Mouse (Mus musculus): Measurements from ENCODE around the gene Ankrd33b.
A peak's percentile ranks its signal among the peaks of the same experiment; 100 is the strongest.

Ankrd33b gene

DNA sequence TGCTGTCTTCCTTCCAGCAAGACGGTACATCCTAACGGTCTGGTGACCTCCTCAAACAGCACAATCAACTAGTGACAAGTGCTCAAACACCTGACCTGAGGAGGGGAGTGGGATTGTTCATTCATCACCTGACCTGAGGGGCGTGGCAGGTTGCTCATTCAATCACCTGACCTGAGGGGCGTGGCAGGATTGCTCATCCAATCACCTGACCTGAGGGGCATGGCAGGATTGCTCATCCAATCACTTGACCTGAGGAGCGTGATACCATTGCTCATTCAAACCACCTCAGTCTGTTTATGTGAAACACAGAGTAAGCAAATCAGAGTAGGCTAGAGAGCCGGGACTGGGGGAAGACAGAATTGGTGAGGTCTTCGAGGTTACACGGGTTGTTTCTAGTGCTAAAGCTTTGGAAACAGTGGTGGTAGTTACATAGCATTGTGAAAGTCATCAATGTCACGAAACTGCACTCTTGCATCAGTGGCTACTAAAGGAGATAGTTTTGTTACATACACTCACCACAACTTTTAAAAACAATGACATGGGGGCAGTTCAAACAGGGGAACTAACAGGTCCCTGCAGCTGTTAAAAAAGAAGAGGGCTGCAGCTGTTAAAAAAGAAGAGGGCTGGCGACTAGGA is 28.8 kb downstream of the Ankrd33b start:
- no peak for DNase-seq (ENCODE audit: low spot score in 2 of 2)

DNA sequence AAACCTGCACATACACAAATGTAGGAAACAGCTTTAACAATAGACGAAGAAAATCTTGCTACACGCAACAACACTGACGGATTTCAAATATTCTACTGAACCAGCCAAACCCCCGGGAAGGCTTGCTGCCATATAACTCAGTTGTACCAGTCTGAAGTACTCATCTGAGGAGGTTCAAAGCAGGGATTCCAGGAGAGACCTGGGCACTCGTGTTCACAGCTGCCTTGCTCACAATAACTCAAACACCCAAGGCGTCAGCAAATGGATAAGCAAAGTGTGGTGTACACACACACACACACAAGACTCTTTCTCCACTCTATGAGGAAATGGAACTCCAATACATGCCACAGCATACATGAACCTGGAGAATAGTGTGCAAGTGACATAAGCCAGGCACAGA is 29.5 kb downstream of the Ankrd33b start:
- DNase-seq (ENCODE audit: low spot score in 2 of 2), result no peak

DNA sequence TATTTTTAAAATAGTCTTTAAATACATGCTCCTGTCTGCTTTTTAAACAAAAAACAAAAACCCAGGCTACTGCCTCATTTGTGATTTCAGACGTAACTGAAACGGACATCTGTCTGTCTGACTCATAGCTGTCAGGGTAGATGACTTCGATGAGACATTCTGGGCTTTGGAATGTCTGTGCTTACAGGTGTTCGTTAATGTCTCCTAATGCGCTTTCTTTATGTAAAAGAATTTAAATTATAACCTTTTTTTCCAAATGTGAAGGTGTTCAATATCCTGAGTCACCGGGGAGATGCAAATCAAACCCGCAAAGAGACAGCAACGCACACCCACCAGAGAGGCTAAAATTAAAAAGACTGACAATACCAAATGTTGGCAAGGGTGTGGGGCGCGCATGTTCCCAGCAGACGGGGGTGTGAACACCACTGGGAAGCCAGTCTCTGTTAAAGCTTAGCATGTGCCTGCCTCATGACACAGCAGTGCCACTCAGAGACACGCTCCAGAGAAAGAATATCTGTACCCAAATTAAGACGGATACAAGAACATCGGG is 30.3 kb downstream of the Ankrd33b start:
- peak in 1 of 2 experiments; percentile 44 for DNase-seq (ENCODE audit: low spot score in 2 of 2)

DNA sequence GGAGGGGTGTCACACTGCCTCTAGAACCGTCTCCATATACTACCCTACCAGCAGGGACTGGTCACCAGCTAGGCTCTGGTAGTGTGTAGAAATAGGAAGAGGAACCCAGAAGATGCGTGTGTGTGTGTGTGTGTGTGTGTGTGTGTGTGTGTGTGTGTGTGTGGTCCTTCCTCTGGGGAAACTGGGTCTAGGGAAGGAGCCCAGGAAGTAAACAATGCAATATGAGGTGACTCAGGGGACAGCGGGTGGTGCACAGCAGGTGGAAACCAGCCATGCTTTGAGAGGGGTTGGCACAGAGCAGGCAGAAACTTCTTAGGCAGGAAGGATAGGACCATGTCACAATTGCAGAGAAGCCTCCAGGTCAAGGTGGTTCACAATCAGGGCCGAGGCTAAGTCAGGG is 30.8 kb downstream of the Ankrd33b start:
- DNase-seq (ENCODE audit: low spot score in 2 of 2), result peak; percentile 42 to 56

DNA sequence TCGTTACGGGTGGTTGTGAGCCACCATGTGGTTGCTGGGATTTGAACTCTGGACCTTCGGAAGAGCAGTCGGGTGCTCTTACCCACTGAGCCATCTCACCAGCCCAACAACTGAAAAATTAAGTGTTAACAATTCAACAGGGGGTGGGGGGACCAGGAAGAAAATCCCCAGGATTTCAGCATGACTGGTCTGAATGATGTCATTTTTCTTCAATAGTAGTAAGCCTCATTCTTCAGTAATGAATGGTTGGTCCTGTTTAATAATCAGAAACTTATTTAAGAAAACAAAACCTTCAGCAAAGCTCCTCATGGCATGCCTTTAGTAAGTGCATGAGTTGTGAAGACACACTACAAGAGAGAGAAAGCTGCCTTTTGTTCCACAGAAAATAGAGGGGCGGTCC is 32.7 kb downstream of the Ankrd33b start:
- no peak for DNase-seq (ENCODE audit: low spot score in 2 of 2)

DNA sequence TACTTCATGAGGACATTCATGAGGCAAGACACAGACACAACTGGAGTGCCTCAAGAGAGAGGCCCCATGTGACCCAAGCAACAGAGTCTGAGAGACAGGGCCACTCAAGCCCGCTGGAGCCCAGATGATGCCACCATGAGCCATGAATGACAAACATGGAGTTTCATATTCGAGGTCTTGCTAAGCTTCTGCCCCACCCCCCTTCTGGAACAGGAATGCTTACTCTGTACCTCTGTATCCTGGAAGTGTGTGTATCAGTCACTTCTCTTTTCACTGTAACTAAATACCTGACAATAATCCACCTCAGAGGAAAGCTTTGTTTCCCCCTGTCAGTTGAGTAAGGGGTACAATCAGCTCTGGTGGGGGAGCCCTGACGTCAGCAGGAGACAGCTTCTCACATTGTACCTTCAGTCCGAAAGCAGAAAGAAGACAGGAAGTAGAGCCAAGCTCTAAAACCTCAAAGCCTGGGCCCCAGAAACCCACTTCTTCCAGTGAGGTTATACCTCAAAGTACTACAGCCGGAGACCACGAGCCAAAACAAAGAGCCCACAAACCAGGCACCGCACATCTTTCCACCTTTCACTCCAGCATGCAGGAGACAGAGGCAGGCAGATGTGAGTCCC is 34.9 kb downstream of the Ankrd33b start:
- DNase-seq (ENCODE audit: low spot score in 2 of 2), result no peak

DNA sequence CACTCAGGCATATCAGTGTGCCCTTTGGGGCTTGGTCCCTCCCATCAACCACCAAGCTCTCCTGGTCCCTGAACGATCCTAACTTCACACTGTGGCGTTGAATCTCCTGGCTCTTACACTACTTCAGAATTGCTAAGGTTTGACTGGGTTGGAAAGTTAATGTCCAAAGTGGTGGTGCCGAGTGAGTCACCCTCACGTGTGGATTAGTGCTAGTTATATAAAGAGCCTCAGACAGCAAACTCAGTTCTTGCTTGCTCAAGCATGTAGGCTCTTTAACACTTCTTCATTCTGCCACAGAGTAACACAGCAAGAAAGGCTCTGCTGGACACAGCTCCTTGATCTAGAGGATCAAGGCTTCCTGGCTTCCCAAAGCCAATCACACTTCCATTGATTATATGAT is 35.8 kb downstream of the Ankrd33b start:
- no peak for DNase-seq (ENCODE audit: low spot score in 2 of 2)

DNA sequence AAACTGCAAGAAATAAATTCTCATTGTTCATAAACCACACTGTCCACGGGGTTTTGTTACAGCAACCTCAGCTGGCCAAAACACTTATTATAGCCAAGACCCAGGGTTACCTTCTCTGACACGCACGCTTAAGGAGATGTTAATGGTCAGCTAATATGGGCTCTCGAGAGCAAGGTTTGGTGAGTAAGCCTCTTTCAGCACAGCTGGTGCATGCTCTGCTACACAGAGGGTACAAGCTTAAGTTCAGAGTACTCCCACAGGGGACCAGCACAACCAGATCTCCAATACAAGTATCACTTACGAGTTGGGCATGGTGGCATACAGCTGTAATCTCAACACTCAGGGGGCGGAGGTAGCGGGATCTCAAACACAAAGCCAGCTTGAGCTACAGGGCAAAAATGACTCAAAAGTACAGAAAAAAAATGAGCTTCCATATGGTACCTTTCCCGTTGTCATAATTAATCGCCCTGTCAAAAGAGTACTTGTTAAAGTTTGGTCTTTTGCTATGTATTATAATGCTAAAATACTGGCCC is 39.4 kb downstream of the Ankrd33b start:
- DNase-seq (ENCODE audit: low spot score in 2 of 2), result no peak

DNA sequence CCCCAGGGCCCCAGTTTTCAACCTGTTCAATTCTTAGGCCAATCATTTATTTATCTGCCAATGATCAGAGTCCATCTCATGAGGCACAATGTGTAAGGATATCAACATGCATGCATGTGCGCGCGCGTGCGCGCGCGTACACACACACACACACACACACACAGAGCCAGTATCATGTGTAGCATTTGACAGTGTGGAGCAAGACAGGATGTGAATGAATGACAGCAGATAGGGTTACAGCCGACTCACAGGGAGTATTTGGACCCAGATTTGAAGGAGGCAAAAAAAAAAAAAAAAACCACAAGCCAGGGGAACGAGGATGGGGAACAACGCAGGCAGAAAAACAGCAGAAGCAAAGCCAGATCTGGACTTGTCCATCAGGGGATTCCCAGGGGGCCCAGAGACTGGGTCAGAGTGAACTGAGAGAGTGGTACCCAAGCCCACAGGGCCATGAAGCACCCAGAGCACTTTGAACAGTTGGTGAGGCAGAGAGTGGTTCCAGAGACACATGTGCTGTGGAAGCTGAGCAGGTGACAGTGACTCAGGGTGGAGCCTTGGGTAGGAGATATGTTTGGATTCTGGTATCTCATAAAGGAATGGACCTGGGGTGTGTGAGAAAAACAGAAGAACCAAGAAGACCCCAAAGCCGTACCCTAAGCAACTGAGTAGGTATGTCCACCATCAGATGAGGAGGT is 41.7 kb downstream of the Ankrd33b start:
- no peak for DNase-seq (ENCODE audit: low spot score in 2 of 2)

DNA sequence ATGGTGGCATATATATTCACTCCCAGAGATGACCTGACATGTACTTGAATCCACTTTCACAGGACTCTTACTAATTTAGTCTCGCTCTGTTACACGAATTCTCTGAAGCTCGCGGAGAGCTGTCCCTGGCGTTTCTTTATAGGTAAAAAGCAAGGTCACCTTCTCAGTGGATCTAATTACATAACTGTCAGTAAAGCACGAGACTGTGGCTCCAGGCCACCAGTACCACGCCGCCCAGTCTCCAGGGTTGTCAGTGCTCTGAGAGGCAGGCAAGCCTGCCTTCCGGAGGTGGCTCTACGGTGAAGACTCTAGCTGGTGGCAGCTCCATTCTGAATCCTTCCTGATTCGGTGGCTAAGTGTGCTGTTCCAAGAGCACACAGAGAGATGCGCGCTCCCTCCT is 43.0 kb downstream of the Ankrd33b start:
- peak; percentile 32 to 56 for DNase-seq (ENCODE audit: low spot score in 2 of 2)

DNA sequence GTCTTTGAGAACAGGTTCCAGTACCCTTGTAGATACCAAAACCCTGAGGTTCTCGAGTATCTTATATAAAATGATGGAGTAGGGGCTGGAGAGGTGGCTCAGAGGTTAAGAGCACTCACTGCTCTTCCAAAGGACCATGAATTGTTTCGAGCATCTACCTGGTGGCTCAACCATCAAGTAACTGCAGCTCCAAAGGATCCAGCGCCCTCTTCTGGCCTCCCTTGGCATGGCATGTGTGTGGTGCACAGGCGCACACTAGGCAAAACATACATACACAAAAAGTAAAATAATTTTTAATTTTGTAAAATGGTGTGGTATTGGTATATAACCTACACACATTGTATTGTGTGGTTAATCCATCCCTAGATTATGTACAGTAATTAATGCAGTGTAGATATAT is 43.8 kb downstream of the Ankrd33b start:
- no peak for DNase-seq (ENCODE audit: low spot score in 2 of 2)

DNA sequence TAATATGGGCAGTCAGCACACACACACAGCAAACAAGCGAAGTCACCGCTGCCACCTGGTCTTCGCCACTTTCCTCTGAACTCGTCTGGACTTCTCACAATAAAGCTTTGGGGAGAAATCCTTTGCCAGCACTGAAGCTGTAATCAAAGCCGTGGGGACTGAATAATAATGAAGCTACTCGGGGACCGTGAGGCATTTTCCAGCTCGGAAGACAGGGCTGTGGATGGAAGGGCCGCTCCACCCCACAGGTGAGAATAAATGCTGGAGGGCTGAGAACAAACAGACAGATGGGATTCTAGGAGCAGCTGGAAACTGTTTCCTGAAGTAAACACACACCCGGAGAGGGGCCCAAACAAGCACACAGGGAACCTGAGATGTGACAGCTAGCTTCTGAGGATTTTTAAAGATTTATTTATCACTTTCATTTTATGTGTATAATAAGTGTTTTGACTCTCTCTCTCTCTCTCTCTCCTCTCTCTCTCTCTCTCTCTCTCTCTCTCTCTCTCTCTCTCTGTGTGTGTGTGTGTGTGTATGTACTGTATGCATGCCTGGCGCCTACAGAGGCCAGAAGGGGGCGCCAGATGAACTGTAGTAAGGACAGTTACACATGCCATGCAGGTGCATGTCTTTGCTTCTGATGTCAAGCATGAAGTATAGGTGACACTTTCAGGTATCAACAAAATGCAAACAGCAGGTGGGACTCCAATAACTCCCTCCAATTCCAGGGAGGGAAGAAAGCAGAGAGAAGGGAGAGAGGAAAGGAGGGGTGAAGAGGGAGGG is 46.7 kb downstream of the Ankrd33b start:
- DNase-seq (ENCODE audit: low spot score in 2 of 2), result no peak

DNA sequence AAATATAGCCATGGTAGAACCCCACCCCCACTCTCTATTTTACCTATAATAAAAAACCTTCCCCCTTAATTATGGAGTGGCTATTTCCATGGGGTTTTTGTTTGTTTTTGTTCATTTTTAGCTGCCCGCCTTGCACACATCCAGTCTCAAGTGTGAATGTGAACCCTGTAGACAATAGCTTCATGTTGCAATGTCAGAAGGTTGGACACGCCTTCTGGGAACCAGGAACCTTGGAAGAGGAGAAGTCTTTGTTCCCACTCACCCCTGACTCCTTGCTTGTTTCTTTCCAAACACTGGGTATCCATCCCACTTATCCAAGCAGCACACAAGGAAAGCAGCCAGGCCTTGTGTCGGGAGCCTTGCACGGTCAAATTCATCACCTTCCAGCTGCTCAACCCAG is 48.5 kb downstream of the Ankrd33b start:
- no peak for DNase-seq (ENCODE audit: low spot score in 2 of 2)

DNA sequence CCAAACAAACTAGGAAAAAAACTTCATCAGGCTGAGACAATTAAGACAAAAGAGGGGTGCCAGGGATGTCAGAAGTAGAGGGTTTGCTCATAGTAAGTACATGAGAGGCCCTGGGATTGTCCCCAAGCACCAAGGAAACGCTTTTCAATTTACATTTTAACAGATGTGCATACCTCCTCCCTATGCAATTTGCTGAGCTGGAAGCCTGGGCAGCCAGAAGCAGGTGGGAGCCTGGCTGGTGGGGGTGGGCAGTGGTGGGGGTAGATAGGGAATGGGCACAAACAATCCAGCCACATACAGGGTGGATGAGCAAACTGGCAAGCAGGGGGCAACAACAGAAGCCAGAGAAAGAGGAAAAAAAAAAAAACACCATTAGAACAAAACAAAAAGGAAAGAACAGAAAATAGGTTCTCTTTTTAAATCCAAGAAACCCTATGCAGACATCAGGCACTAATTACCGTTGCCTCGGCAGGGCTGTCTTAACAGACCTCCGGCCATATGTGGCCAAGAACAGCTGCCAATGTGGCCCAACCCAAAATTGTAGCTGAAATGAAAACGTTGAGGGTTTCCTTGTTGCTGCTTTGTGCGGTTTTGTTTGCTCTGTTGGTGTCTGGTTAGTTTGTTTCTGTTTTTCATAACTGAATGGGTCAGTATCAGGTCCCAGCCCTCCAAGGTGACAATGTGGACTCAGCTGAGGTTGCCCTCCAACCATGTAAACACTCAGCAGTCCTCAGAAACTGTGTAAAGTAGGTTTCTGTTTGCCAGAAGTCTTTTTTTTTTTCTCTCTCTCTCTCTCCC is 49.2 kb downstream of the Ankrd33b start:
- no peak for DNase-seq (ENCODE audit: low spot score in 2 of 2)

DNA sequence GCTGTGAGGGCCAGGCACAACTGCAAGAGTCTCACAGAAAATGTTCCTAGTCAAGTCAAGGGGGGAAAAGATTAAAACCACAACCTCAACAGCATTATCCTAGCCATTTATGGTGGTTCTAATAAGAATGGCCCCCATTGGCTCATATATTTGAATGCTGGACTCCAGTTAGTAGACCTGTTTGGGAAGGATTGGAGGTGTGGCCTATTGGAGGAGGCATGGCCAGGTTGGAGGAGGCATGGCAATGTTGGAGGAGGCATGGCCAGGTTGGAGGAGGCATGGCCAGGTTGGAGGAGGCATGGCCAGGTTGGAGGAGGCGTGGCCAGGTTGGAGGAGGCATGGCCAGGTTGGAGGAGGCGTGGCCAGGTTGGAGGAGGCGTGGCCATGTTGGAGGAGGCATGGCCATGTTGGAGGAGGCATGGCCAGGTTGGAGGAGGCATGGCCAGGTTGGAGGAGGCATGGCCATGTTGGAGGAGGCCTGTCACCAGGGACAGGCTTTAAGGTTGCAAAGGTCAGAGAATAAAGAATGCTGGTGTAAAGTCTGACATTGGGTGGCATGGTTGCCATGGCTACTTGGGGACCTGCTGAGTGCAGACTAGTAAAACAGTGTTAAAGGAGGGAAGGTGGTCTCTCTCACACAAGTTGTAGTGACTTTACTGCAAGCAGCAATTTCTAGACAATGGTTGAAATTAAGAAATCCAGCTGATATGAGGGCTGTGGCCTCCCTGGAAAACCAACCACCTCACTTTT is 50.3 kb downstream of the Ankrd33b start:
- no peak for DNase-seq (ENCODE audit: low spot score in 2 of 2)

DNA sequence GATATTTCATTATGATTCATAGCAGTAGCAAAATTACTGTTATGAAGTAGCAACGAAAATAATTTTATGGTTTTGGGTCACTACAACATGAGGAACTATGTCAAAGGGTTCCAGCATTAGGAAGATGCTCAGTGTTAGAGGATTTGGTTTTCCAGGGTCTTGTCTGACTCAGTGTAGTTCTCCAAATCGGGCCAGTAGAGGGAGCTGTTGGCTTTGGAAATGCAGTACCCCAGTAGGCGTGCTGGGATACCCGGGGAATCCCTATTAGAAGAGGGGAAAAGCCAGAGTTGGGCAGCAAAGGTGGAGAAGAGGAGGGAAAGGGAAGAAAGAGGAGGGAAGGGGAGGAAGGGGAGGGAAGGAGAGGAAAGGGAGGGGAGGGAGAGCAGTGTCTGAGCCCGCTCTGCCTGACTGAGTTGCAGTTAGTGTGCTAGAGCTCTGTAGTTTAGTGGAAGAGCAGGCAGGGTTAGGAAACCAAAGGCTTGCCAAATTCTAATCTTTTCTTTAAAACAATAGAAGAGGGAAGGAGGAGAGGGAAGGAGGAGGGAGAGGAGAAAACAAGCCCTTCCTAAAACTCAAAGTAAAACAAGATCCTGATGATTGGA is 51.8 kb downstream of the Ankrd33b start:
- DNase-seq (ENCODE audit: low spot score in 2 of 2), result peak; percentile 61 to 79

DNA sequence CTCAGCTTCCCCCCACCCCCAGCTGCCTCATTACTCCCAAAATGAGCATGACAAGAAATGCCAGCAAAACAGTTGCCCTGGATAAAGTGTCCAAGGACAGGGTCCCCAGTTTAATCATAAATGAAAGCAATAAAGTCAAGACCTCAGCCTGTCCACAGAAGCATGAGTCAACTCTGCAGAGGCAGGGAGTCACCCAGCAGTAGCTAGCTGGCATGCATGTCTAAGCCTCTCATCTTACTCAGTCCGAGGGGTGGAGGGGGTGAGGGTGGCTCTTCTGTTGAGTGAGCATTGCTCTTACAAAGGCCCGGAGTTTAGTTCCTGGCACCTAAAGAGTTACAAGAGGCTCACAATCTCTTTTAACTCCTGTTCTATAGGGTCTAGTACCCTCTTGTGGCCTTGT is 55.5 kb downstream of the Ankrd33b start:
- no peak for DNase-seq (ENCODE audit: low spot score in 2 of 2)

DNA sequence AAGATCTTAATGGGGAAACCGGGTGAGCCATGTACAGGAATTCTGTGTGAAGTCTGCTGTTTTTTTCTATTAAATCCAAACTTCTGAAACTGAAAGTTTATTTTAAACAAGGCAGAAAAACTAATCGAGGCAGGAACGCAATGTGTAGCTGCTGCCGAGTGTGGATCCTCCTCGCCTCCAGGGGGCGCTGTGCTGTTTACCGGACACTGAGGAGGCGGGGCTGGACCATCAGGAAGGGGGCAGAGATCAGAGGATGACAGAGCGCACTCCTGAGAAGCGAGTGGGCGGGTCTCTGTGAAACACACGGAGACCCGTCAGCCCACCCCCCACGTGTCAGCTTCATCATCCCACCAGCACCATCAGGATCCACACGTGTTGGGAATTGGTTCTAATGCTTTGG is 58.0 kb downstream of the Ankrd33b start:
- DNase-seq (ENCODE audit: low spot score in 2 of 2), result no peak

DNA sequence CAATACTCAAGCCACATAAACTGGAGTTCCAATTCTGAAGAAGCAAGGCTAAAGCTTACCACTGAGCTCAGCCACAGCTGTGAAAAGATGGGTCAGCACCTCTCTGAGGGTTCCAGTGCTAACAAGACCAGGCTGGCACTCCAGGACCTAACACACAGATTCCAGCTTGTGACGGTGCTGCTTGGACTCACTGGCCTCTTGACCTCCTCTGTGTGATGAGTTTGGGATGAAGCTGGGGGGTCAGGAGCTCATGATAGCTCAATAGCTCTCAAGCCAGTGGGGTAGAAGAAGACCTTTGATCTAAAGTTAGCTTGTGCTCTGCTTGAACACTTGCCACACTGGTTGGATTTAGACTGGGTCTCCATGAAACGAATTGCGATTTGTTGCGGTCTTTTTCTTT is 60.8 kb downstream of the Ankrd33b start:
- DNase-seq (ENCODE audit: low spot score in 2 of 2), result no peak

DNA sequence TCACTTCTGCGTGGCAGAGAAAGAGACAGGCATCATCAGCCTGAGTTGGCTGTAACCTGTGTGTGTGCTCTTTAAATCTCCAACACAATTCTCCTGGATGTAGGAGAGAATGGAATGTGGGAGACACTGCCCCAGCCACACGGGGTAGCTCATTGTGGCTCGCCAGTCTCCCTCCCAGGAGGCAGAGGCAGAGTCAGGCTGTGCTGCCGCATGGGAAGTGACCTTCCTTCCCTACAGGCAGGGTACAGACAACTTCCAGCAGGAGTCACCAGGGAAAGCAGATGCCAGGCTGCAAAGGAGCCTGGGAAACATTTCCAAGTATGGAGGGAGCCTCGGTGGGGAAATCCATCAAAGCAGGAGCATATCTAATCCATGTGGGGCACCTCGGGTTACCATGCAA is 62.3 kb downstream of the Ankrd33b start:
- no peak for DNase-seq (ENCODE audit: low spot score in 2 of 2)

All from heart, adult 9 months (tissue).